Mouse (Mus musculus): ENCODE data around the gene Slc2a6. TPM values are rescaled to one million over a fixed set of nuclear protein-coding genes. Genes with fewer than 3 reads are reported as not detected.
A peak's percentile ranks its signal among the peaks of the same experiment; 100 is the strongest.

Slc2a6 gene
- polyA plus RNA-seq, 1 experiment from 2014 or later, result 1.8 TPM

DNA sequence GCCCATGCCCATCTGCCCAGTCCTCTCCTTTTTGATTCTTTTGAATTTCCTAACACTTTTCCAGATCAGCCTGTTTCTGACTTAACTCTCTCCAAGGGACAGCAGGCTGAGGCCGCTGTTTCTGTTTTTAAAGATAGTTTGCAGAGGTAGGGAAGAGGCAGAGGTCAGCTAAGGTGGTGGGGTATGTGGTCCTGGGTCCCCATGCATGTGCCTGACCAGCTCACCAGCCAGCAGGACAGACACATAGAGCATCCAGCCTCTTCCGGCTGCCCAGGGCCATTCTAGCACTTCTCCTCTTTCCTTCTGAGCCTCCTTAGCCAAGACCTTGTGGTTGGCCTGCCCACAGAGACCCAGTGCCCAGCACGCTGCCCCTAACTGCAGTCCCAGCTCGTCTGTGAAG, 30.5 kb upstream of the Slc2a6 start:
- no peaks in the 10 kb centered on the region for H3K27me3 ChIP-seq
- ATAC-seq (ENCODE audit: low FRiP score), result no peak
- no peak overlapping the region for H3K4me3 ChIP-seq (replicated peaks)
- no peaks in the 10 kb centered on the region for H3K36me3 ChIP-seq (replicated peaks)
- no peak overlapping the region for H3K4me2 ChIP-seq
- no peak overlapping the region for H3K9ac ChIP-seq
- H3K9me3 ChIP-seq, result no peaks in the 10 kb centered on the region
- no peak overlapping the region for H3K27ac ChIP-seq
- H3K4me1 ChIP-seq, result no peaks in the 10 kb centered on the region; the same call in 1 of the 2 replicates
- WGBS, result 72% methylated on average over 4 of the region's 4 CpGs

DNA sequence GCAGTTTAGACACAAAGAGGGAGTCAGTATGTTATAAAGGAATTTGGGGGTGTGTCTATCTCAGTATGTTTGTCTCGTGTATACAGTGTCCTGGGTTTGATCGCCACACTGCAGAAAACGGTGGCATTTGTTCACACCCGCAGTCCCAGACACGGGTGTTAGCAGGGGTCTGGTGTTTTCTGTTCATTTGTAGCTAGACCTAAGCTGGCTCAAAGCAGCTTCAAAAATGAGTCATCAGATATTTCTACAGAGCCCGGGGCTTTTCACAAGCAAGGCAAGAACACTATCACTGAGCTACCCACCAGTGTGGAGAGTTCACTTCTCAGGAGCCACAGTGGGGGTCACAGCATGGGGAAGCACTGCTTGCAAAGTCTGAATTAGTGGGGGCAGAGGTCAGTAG, 21.6 kb upstream of the Slc2a6 start:
- H3K36me3 ChIP-seq (replicated peaks), result no peaks in the 10 kb centered on the region
- no peak overlapping the region for H3K27ac ChIP-seq
- ATAC-seq (ENCODE audit: low FRiP score), result no peak
- no peaks in the 10 kb centered on the region for H3K4me1 ChIP-seq
- H3K4me2 ChIP-seq, result no peak overlapping the region
- 54% methylated on average over 6 of the region's 6 CpGs for WGBS
- no peak overlapping the region for H3K9ac ChIP-seq
- no peak overlapping the region for H3K4me3 ChIP-seq (replicated peaks)
- 0 out of 2 replicates have a peak, but pooled peaks cover 2% of the 10 kb centered on the region for H3K27me3 ChIP-seq
- H3K9me3 ChIP-seq, result no peaks in the 10 kb centered on the region

DNA sequence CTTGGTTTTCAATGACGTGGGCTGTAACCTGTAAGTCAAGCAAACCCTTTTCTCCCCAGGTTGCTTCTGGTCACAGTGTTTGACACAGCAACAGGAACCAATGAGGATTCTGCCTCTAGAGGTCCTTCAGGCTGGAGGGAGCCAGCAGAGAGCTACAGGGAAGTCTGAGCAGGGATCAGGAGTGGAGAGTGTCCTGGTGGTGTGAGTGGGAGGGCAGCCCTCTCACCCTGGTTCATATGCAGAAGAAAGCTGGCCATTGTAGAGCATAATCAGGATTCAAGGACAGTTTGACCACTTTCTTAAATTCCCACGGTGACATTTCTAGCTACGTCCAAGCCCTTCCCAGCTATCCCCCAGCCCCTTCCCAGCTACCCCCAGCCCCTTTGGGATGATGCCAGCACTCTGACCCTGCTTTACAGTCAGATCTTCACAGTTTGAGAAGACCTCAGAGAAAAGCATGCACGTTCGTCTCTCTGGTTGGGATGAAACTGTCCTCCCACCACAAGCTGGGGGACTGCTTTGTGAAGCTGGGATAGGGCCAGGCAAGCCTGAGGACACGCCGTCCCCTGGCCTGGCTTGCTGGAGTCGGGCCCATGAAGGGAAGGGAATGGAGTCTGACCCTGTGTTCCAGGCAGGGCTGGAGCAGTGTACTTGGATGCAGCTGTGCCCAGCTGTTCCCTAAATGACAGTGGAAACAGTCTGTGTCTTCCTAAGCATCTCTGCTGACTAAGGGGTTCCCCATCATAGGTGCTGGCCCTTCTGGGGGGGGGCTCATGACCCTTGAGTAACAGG, 18.4 kb upstream of the Slc2a6 start:
- Histone ChIP-seq H3K36me3 (replicated peaks) (no peaks in the 10 kb centered on the region), H3K9ac (no peak overlapping the region), H3K4me1 (no peaks in the 10 kb centered on the region), H3K4me3 (replicated peaks) (no peak overlapping the region), H3K27ac (no peak overlapping the region), H3K27me3 (0 out of 2 replicates have a peak, but pooled peaks cover 10% of the 10 kb centered on the region), H3K4me2 (no peak overlapping the region), H3K9me3 (no peaks in the 10 kb centered on the region)
- no peak for ATAC-seq (ENCODE audit: low FRiP score)
- WGBS, result 70% methylated on average over 8 of the region's 8 CpGs

DNA sequence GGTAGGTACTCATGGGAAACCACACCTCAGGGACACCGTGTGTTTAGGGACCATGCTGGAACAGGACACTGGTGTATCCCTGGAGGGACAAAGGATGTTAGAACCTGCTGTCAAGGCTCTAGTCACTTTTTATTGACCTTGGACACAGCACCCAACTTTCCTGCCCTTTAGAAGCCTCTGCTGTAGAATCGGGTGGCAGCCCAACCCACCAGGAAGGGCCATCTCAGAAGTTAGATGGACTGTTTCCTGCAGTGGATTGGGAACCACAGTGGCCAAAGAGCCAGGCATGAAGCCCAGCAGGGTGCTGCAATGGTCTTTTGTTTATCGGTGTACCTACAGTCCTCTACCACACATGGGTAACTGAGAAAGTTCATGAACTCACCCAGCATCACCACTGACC, 16.8 kb upstream of the Slc2a6 start:
- no peaks in the 10 kb centered on the region for H3K4me1 ChIP-seq
- no peaks in the 10 kb centered on the region for H3K36me3 ChIP-seq (replicated peaks)
- no peak overlapping the region for H3K9ac ChIP-seq
- no peaks in the 10 kb centered on the region for H3K9me3 ChIP-seq
- no peak overlapping the region for H3K4me3 ChIP-seq (replicated peaks)
- H3K4me2 ChIP-seq, result no peak overlapping the region
- no peak for ATAC-seq (ENCODE audit: low FRiP score)
- 76% methylated on average over 3 of the region's 3 CpGs for WGBS
- 0 out of 2 replicates have a peak, but pooled peaks cover 10% of the 10 kb centered on the region for H3K27me3 ChIP-seq
- no peak overlapping the region for H3K27ac ChIP-seq

DNA sequence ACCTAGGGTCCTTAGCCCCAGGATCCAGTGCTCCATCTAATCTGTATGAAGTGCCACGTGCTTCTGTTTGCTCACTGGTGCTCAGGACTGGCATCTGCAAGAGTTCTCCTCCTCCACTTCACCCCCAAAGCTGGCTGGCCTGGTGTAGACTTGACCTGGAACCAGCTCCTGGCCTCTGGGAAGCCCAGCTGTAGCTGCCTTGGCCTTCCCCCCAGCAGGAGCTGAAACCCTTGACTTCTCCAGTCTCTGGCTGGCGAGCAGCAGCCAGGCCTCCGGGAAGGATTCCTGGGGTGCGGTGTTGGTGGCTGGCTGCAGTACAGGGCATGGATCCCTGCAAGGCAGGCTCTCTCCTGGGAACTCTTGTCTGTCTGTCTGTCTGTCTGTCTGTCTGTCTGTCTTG, 16.4 kb upstream of the Slc2a6 start:
- H3K27ac ChIP-seq, result no peak overlapping the region
- 81% methylated on average over 4 of the region's 4 CpGs for WGBS
- H3K4me1 ChIP-seq, result no peaks in the 10 kb centered on the region
- no peak for ATAC-seq (ENCODE audit: low FRiP score)
- H3K4me2 ChIP-seq, result no peak overlapping the region
- no peaks in the 10 kb centered on the region for H3K9me3 ChIP-seq
- H3K27me3 ChIP-seq, result 0 out of 2 replicates have a peak, but pooled peaks cover 10% of the 10 kb centered on the region
- H3K4me3 ChIP-seq (replicated peaks), result no peak overlapping the region
- no peaks in the 10 kb centered on the region for H3K36me3 ChIP-seq (replicated peaks)
- no peak overlapping the region for H3K9ac ChIP-seq

DNA sequence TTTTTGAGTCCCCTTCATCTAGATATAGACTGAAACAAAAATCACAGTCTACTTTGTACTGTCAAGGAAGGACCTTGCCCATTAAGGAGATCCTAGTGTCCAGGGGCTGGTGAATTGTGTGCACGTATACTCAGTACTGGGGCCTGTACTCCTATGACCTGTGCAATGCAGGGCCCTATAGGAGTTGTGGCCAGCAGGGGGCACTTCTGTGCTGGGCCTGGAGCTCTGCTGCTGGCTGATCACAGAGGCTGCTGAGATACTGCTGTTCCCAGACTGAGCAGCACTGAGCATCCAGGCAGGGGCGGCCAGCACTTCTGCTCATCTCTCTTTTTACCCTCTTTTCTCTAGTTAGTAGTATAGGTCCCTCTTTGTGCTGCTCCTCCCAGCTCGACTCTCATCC, 15.7 kb upstream of the Slc2a6 start:
- Histone ChIP-seq H3K36me3 (replicated peaks) (no peaks in the 10 kb centered on the region), H3K4me1 (no peaks in the 10 kb centered on the region), H3K4me2 (no peak overlapping the region), H3K9me3 (no peaks in the 10 kb centered on the region), H3K9ac (no peak overlapping the region), H3K4me3 (replicated peaks) (no peak overlapping the region), H3K27me3 (0 out of 2 replicates have a peak, but pooled peaks cover 10% of the 10 kb centered on the region), H3K27ac (no peak overlapping the region)
- peak; percentile 85 for ATAC-seq (ENCODE audit: low FRiP score)
- 18% methylated on average over 3 of the region's 3 CpGs for WGBS

DNA sequence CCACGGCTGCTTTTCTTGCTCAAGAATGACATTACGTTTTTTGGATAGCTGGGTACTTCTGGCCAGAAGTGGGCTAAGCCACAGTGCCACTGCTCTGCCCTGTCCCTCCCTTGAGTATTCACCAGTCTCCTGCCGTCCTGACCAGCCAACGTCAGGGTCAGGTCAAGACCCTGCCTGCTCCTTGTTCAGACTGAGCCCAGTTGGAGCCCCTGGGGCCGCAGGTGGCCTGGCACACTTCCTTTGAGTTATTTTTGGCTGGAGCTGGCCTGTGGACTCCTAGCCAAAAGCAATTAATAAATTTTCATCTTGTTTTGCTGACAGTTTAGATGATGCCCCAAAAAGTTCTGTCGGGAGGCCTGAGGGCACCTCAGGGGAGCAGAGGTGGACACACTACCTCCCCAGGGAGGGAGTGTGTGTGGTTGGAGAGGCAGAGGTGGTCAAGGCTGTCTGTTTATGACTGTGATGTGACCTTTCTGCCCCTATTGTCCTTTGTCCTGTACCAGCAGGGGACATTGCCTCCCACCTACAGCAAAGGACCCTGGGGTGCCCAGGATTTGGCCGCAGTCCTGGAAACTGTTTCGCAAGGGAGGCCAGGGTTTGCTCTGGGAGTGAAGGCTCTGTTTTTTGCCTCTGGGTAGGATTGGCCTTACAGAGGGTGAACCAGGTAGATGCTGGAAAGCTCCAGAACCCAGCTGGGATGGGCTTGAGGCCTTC, 14.5 kb upstream of the Slc2a6 start:
- H3K9me3 ChIP-seq, result no peaks in the 10 kb centered on the region
- no peak overlapping the region for H3K4me3 ChIP-seq (replicated peaks)
- no peaks in the 10 kb centered on the region for H3K4me1 ChIP-seq
- WGBS, result 77% methylated on average over 8 of the region's 8 CpGs
- no peaks in the 10 kb centered on the region for H3K36me3 ChIP-seq (replicated peaks)
- H3K27me3 ChIP-seq, result 0 out of 2 replicates have a peak, but pooled peaks cover 10% of the 10 kb centered on the region
- no peak overlapping the region for H3K27ac ChIP-seq
- H3K9ac ChIP-seq, result no peak overlapping the region
- ATAC-seq (ENCODE audit: low FRiP score), result no peak
- no peak overlapping the region; the same call in 1 of the 2 replicates for H3K4me2 ChIP-seq

DNA sequence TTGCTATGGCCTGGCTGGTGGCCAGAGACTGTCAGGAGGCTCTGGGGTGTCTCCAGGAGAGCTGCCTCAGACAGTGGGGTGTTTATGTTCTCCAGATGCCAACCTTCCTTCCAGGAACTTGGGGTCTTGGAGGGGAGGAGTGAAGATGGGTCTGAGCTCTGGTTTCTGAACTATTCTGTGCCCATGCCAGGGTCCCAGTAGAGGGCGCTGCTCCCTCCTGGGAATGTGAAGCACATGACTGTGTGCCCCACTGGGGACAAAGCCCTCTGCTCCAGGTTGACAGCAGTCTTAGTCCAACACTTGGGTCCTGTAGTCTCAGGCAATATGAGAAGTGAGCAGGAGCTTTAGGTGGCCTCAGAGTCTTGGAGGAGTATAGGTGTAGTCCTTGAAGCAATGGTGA, 11.5 kb upstream of the Slc2a6 start:
- ATAC-seq (ENCODE audit: low FRiP score), result no peak
- H3K4me2 ChIP-seq, result no peak overlapping the region
- no peaks in the 10 kb centered on the region for H3K9me3 ChIP-seq
- 0 out of 2 replicates have a peak, but pooled peaks cover 7% of the 10 kb centered on the region for H3K27me3 ChIP-seq
- no peak overlapping the region for H3K4me3 ChIP-seq (replicated peaks)
- 8% methylated on average over 1 of the region's 1 CpGs for WGBS
- peaks cover 4% of the 10 kb centered on the region; the same call in 1 of the 2 replicates for H3K4me1 ChIP-seq
- H3K36me3 ChIP-seq (replicated peaks), result no peaks in the 10 kb centered on the region
- H3K27ac ChIP-seq, result no peak overlapping the region
- H3K9ac ChIP-seq, result 0 out of 2 replicates have a peak overlapping the region, but pooled peaks have one; percentile 22

DNA sequence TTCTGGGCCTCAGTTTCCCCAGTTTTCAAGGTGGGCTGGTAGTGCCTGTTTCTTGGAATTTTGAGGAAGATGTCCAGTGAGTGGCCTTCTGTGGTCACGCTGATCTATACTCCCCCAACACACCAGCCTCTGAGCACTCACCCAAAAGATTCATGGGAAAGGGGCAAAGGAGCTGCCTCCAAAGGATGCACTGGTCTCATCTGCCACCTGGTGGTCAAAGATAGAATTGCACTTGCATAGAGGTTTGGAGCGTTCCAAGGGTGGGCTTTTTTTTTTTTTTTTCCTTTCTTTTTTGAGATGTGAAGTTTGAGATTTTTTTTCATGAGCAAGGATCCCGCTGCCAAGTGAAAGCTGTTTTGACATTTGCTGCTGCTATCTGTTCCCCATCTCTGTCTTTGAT, 10.8 kb upstream of the Slc2a6 start:
- peak; percentile 59; the same call in 1 of the 2 replicates for ATAC-seq (ENCODE audit: low FRiP score)
- Histone ChIP-seq H3K27ac (no peak overlapping the region), H3K4me1 (peaks cover 4% of the 10 kb centered on the region; the same call in 1 of the 2 replicates), H3K9ac (no peak overlapping the region), H3K4me2 (no peak overlapping the region), H3K36me3 (replicated peaks) (no peaks in the 10 kb centered on the region), H3K27me3 (0 out of 2 replicates have a peak, but pooled peaks cover 5% of the 10 kb centered on the region), H3K9me3 (no peaks in the 10 kb centered on the region), H3K4me3 (replicated peaks) (no peak overlapping the region)
- WGBS, result 3% methylated on average over 3 of the region's 3 CpGs

DNA sequence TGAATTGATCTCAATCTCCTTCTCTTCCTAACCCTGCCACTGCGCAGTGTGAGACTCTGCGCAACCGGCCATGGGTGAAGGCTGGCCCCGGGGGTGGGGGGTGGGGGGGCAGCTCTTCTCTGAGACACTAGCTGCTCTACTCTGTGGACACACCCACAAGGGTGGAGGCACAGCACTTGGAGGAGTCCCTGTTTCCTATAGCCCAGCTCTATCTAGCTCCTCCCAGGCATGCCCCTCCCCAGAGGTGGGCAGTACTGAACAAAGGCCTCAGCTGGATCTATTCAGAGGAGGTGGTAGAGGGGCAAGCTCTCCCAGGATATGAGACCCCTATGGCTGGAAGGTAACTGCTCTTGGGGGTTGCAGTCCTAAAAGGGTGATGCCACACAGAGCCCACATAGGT, 9.2 kb upstream of the Slc2a6 start:
- H3K9ac ChIP-seq, result no peak overlapping the region
- no peaks in the 10 kb centered on the region for H3K9me3 ChIP-seq
- no peaks in the 10 kb centered on the region for H3K36me3 ChIP-seq (replicated peaks)
- no peak overlapping the region for H3K4me3 ChIP-seq (replicated peaks)
- H3K4me2 ChIP-seq, result no peak overlapping the region
- peaks cover 4% of the 10 kb centered on the region; the same call in 1 of the 2 replicates for H3K4me1 ChIP-seq
- H3K27me3 ChIP-seq, result 0 out of 2 replicates have a peak, but pooled peaks cover 5% of the 10 kb centered on the region
- 55% methylated on average over 4 of the region's 4 CpGs for WGBS
- H3K27ac ChIP-seq, result no peak overlapping the region
- no peak for ATAC-seq (ENCODE audit: low FRiP score)

DNA sequence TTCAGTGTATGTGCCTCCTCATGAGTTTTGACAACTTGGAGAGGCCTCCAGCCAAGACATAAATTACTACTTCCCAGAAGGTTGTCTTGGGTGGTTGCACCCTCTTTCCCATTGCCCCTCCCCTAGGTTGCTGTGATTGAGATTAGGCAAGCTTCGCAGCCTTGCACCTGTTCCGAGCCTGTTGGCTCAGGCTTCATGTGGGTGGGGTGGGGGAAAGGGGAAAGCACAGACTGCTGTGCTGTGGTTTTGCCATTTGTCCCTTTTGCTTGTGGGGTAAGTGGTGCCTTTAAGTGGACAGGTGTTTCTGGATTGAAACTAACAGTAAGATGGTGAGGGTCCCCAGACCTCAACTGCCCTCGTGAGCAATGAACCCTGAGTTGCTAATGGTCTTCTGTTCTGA, 8.2 kb upstream of the Slc2a6 start:
- no peak overlapping the region for H3K4me3 ChIP-seq (replicated peaks)
- no peak for ATAC-seq (ENCODE audit: low FRiP score)
- no peak overlapping the region for H3K4me2 ChIP-seq
- WGBS, result 79% methylated on average over 3 of the region's 3 CpGs
- H3K27ac ChIP-seq, result no peak overlapping the region
- H3K36me3 ChIP-seq (replicated peaks), result no peaks in the 10 kb centered on the region
- no peak overlapping the region for H3K9ac ChIP-seq
- no peaks in the 10 kb centered on the region for H3K9me3 ChIP-seq
- peaks cover 4% of the 10 kb centered on the region; the same call in 1 of the 2 replicates for H3K4me1 ChIP-seq
- no peaks in the 10 kb centered on the region for H3K27me3 ChIP-seq

DNA sequence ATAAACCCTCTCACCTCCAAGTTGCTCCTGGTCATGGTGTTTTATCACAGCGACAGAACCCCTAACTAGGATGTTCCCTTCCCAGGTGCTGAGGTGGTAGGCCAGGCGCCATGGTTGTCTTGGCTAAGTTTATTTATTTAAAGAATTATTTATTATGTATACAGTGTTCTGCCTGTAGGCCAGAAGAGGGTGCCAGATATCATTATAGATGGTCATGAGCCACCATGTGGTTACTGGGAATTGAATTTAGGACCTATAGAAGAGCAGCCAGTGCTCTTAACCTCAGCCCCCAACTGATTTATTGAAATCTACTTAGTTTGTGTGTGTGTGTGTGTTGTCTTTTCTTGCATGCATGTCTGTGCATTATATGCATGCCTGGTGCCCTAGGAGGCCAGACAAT, 4.6 kb upstream of the Slc2a6 start:
- Histone ChIP-seq H3K4me2 (no peak overlapping the region), H3K27me3 (peaks cover 16% of the 10 kb centered on the region), H3K36me3 (replicated peaks) (no peaks in the 10 kb centered on the region), H3K27ac (no peak overlapping the region), H3K9me3 (no peaks in the 10 kb centered on the region), H3K9ac (no peak overlapping the region), H3K4me3 (replicated peaks) (no peak overlapping the region), H3K4me1 (peaks cover 11% of the 10 kb centered on the region)
- ATAC-seq (ENCODE audit: low FRiP score), result no peak
- 80% methylated on average over 2 of the region's 2 CpGs for WGBS
